Mouse (Mus musculus): Measurements from ENCODE around the gene Zfp563. TPM values are rescaled to one million over a fixed set of nuclear protein-coding genes. Genes with fewer than 3 reads are reported as not detected.

The Zfp563 gene
- polyA plus RNA-seq, 1 experiment from 2014 or later, result 25.0 TPM

DNA sequence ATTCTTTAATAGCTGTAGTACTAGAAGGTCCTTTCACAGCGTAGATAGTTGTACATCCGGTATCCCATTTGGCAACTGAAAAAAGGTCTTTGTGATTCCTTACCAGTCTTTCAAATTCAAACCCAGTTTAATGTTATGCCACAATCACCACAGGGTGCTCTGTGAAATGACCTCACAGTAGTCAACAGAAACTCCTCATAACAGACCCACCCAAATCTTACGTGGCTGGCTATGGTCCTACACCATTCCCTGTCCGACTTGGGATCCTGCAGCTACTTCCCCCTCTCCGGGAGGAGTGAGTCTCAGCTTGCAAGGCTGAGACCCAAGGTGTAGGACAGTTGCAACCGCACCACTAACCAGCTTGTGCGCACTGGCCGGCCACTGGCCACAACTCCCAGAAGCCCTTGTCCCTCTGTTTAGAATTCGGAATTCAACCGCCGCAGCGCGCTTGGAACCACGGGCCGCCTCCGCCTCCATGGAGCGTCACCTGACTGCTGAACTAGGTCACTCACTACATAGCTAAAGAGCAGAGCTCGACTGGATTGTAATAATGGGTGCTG is 50.2 kb downstream of the Zfp563 start, which contains the start of gene Morc2b:
Morc2b (minus strand) TSS at position 423 of the 560 bp plus-strand sequence.
- no peak within 1 kb of the TSS for H3K9ac ChIP-seq (replicated peaks; ENCODE audit: low read depth, low read length)
- no peaks in the 10 kb centered on the region for H3K27me3 ChIP-seq (replicated peaks; ENCODE audit: control insufficient read depth, insufficient read depth, low read length)
- no peak within 1 kb of the TSS for H3K4me3 ChIP-seq (replicated peaks; ENCODE audit: low read length)
- no peaks in the 10 kb centered on the region for H3K9me3 ChIP-seq (ENCODE audit: control insufficient read depth, low read length)
- ATAC-seq, result no peak
- no peak within 1 kb of the TSS for H3K27ac ChIP-seq (ENCODE audit: low read length)
- H3K36me3 ChIP-seq (ENCODE audit: control insufficient read depth, insufficient read depth), result no peaks in the 10 kb centered on the region
- 76% methylated on average over 18 of the region's 18 CpGs for WGBS
- no peak within 1 kb of the TSS for H3K4me2 ChIP-seq (ENCODE audit: low read length)
- H3K4me1 ChIP-seq (replicated peaks; ENCODE audit: control insufficient read depth, insufficient read depth, low read length), result no peaks in the 10 kb centered on the region

Other genes starting within 250 kb of the Zfp563 start
- 8.1 and 10.4 TPM in 2 replicates for gene Zfp870, start 197.7 kb upstream of the Zfp563 start, polyA plus RNA-seq (2015; fragmentation: Nextera tagmentation; extraction: Ambion mirVana)
- 0.18 and 0.27 TPM in 2 replicates for gene Cyp4f14, start 172.0 kb upstream of the Zfp563 start, polyA plus RNA-seq (2015; fragmentation: Nextera tagmentation; extraction: Ambion mirVana)
- gene Cyp4f13, start 141.9 kb upstream of the Zfp563 start, polyA plus RNA-seq (2015; fragmentation: Nextera tagmentation; extraction: Ambion mirVana), result 8.0 and 8.4 TPM in 2 replicates
- gene Zfp472, start 123.5 kb upstream of the Zfp563 start, polyA plus RNA-seq (2015; fragmentation: Nextera tagmentation; extraction: Ambion mirVana), result 10.0 and 10.4 TPM in 2 replicates
- gene Zfp952, start 96.2 kb upstream of the Zfp563 start, polyA plus RNA-seq (2015; fragmentation: Nextera tagmentation; extraction: Ambion mirVana), result 22.1 and 22.6 TPM in 2 replicates
- gene Zfp763, start 55.9 kb upstream of the Zfp563 start, polyA plus RNA-seq (2015; fragmentation: Nextera tagmentation; extraction: Ambion mirVana), result 32.1 and 34.6 TPM in 2 replicates
- gene 4921501E09Rik, start 21.3 kb upstream of the Zfp563 start, polyA plus RNA-seq (2015; fragmentation: Nextera tagmentation; extraction: Ambion mirVana), result not detected in 2 replicates
- gene Morc2b, start 50.4 kb downstream of the Zfp563 start, polyA plus RNA-seq (2015; fragmentation: Nextera tagmentation; extraction: Ambion mirVana), result 0.17 and 0.44 TPM in 2 replicates
- not detected in 2 replicates for gene Olfr55, start 79.1 kb downstream of the Zfp563 start, polyA plus RNA-seq (2015; fragmentation: Nextera tagmentation; extraction: Ambion mirVana)
- not detected in 2 replicates for gene Olfr239, start 102.0 kb downstream of the Zfp563 start, polyA plus RNA-seq (2015; fragmentation: Nextera tagmentation; extraction: Ambion mirVana)
- gene Olfr1564, start 132.4 kb downstream of the Zfp563 start, polyA plus RNA-seq (2015; fragmentation: Nextera tagmentation; extraction: Ambion mirVana), result 0.05 TPM in 1 of 2 replicates, not detected in the other
- 29.8 and 31.9 TPM in 2 replicates for gene Zfp955a, start 165.8 kb downstream of the Zfp563 start, polyA plus RNA-seq (2015; fragmentation: Nextera tagmentation; extraction: Ambion mirVana)
- gene Olfr63, start 175.4 kb downstream of the Zfp563 start, polyA plus RNA-seq (2015; fragmentation: Nextera tagmentation; extraction: Ambion mirVana), result 0.04 TPM in 1 of 2 replicates, not detected in the other
- 23.8 and 24.4 TPM in 2 replicates for gene Zfp955b, start 200.2 kb downstream of the Zfp563 start, polyA plus RNA-seq (2015; fragmentation: Nextera tagmentation; extraction: Ambion mirVana)